Comparison of ENCODE assay signal across 11 mouse cellular contexts in genomic region chr12:102271447-102271846, GRCm38 (mm10). TPM values are rescaled to one million over a fixed set of nuclear protein-coding genes. Genes with fewer than 3 reads are reported as not detected.
A peak's percentile ranks its signal among the peaks of the same experiment; 100 is the strongest.
DNase-seq lines count a peak whose midpoint lies in the region; ATAC-seq and TF ChIP-seq lines count a peak whose summit lies in the region.
"Had no signal": no experiment of that assay in that cellular context is flagged by ENCODE, and none has a peak within 500 bp of the region (broad histone marks: within the 10 kb centered on the region; RNA-seq: fewer than 3 reads in every experiment).

No protein-coding gene starts in this region.

- no peak overlapping the region for H3K4me2 ChIP-seq in lung, postnatal 0 days (replicated peaks; ENCODE audit: low read depth, low read length)
- no peak overlapping the region for H3K4me2 ChIP-seq in kidney, embryonic 16.5 days (replicated peaks; ENCODE audit: low read depth, low read length)
- H3K4me2 ChIP-seq: heart, embryonic 13.5 days; limb, embryonic 13.5 days had no signal

- H3K9ac ChIP-seq in lung, postnatal 0 days (replicated peaks; ENCODE audit: low read depth): no peak overlapping the region
- H3K9ac ChIP-seq in kidney, embryonic 16.5 days (replicated peaks; ENCODE audit: low read length): no peak overlapping the region
- H3K9ac ChIP-seq: heart, embryonic 13.5 days; limb, embryonic 13.5 days had no signal

- peak; percentile 25; the same call in 1 of the 2 replicates for ATAC-seq in lung, postnatal 0 days
- ATAC-seq in kidney, embryonic 16.5 days (ENCODE audit: low FRiP score, low TSS enrichment): peak; percentile 86

- 55% methylated on average over 4 of the region's 4 CpGs for whole genome bisulfite sequencing in lung, postnatal 0 days
- WGBS in embryonic facial prominence, embryonic 10.5 days: 69% methylated on average over 4 of the region's 4 CpGs
- WGBS in kidney, embryonic 16.5 days: 35% methylated on average over 4 of the region's 4 CpGs

- no peak for TF ChIP-seq EP300 in lung, postnatal 0 days (IDR thresholded peaks at IDR 0.05)

- H3K9me3 ChIP-seq in lung, postnatal 0 days (ENCODE audit: low read length): no peaks in the 10 kb centered on the region
- H3K9me3 ChIP-seq in embryonic facial prominence, embryonic 10.5 days: no peaks in the 10 kb centered on the region
- no peaks in the 10 kb centered on the region for H3K9me3 ChIP-seq in kidney, embryonic 16.5 days (ENCODE audit: low read length)
- H3K9me3 ChIP-seq: heart, embryonic 13.5 days; limb, embryonic 13.5 days had no signal

- no peak for TF ChIP-seq CTCF in lung, postnatal 0 days (IDR thresholded peaks at IDR 0.05)

- no peaks in the 10 kb centered on the region for H3K27me3 ChIP-seq in lung, postnatal 0 days (replicated peaks; ENCODE audit: insufficient read depth, low read length)
- H3K27me3 ChIP-seq in embryonic facial prominence, embryonic 10.5 days (replicated peaks; ENCODE audit: low read depth, poor library complexity, severe bottlenecking): no peaks in the 10 kb centered on the region
- H3K27me3 ChIP-seq in kidney, embryonic 16.5 days (ENCODE audit: insufficient read depth, low read length): no peaks in the 10 kb centered on the region
- H3K27me3 ChIP-seq: limb, embryonic 13.5 days had no signal

- no peak overlapping the region for H3K4me3 ChIP-seq in lung, postnatal 0 days (ENCODE audit: low read depth, low read length)
- H3K4me3 ChIP-seq in embryonic facial prominence, embryonic 10.5 days: no peak overlapping the region
- no peak overlapping the region for H3K4me3 ChIP-seq in kidney, embryonic 16.5 days (ENCODE audit: low read length)
- H3K4me3 ChIP-seq: heart, embryonic 13.5 days; limb, embryonic 13.5 days had no signal

- no peaks in the 10 kb centered on the region for H3K4me1 ChIP-seq in lung, postnatal 0 days (ENCODE audit: insufficient read depth, low read depth, low read length)
- peaks cover 4% of the 10 kb centered on the region; the same call in 1 of the 2 replicates for H3K4me1 ChIP-seq in embryonic facial prominence, embryonic 10.5 days
- peaks cover 14% of the 10 kb centered on the region for H3K4me1 ChIP-seq in kidney, embryonic 16.5 days (ENCODE audit: insufficient read depth, low read length)
- H3K4me1 ChIP-seq: limb, embryonic 13.5 days had no signal

- H3K27ac ChIP-seq in lung, postnatal 0 days (ENCODE audit: low read length): no peak overlapping the region
- 0 out of 2 replicates have a peak overlapping the region, but pooled peaks have one; percentile 14 for H3K27ac ChIP-seq in embryonic facial prominence, embryonic 10.5 days (replicated peaks)
- 0 out of 2 replicates have a peak overlapping the region, but pooled peaks have one; percentile 32 for H3K27ac ChIP-seq in kidney, embryonic 16.5 days (ENCODE audit: low read length)
- H3K27ac ChIP-seq: heart, embryonic 13.5 days; limb, embryonic 13.5 days had no signal

- peak; percentile 9 for DNase-seq in cerebellum, adult 11-12 months
- DNase-seq in cerebellum, adult 11 months: no peak
- peak; percentile 13 for DNase-seq in lung, postnatal 0 days (ENCODE audit: low spot score)
- no peak for DNase-seq in lung, postnatal 25 days (ENCODE audit: low spot score)
- DNase-seq in embryonic facial prominence, embryonic 10.5 days (ENCODE audit: low spot score): no peak
- no peak for DNase-seq in retina, postnatal 1 day
- no peak for DNase-seq in layer of hippocampus, adult 11-12 months (ENCODE audit: low spot score)
- DNase-seq: layer of hippocampus, adult 9-11 months had no signal

- no peaks in the 10 kb centered on the region for H3K36me3 ChIP-seq in lung, postnatal 0 days (ENCODE audit: insufficient read depth, low read length)
- no peaks in the 10 kb centered on the region for H3K36me3 ChIP-seq in embryonic facial prominence, embryonic 10.5 days (replicated peaks)
- no peaks in the 10 kb centered on the region for H3K36me3 ChIP-seq in kidney, embryonic 16.5 days (ENCODE audit: insufficient read depth, low read length)
- H3K36me3 ChIP-seq: heart, embryonic 13.5 days; limb, embryonic 13.5 days had no signal

RNA-seq across cellular contexts. Expression of gene Rin3, which starts 11.4 kb away (rescaled TPM):
- 17.7 and 19.3 TPM in 2 replicates for polyA plus RNA-seq in lung, postnatal 0 days (2015; fragmentation: Nextera tagmentation; extraction: Ambion mirVana)
- polyA plus RNA-seq in embryonic facial prominence, embryonic 10.5 days (2016; fragmentation: Nextera tagmentation; extraction: Ambion mirVana): 3.8 and 4.0 TPM in 2 replicates
- 8.7 and 9.1 TPM in 2 replicates for polyA plus RNA-seq in kidney, embryonic 16.5 days (2015; fragmentation: Nextera tagmentation; extraction: Ambion mirVana)

Comparison
In these comparisons a context has a peak if more than half of its experiments do, and no peak if none do; other contexts are left out.
1. DNase-seq: peak in cerebellum, adult 11-12 months (single experiment) and lung, postnatal 0 days (single experiment); none in cerebellum, adult 11 months (single experiment), lung, postnatal 25 days (single experiment), embryonic facial prominence, embryonic 10.5 days (single experiment), retina, postnatal 1 day (single experiment) and layer of hippocampus, adult 11-12 months (single experiment).